ENCODE assay signal across 16 mouse cellular contexts in the genomic region with DNA sequence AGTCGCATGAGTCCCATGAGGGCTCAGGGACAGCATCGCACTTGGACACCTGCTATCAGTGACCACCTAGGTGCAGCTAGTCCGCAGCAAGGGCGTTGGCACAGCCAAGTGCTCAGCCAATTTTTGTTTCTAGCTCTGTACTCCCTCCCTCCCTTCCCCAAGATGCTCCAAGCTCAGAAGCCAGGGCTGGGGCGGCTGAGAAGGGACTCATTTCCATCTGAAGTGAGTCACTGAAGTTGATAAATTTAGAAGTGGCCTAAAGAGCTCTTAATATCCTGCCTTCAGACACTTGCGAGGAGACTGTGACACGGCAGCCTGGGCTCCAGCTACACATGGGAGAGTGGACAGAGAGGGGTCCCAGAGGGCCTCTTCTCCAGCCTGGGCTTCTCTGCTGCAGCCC.
A peak's percentile ranks its signal among the peaks of the same experiment; 100 is the strongest.
DNase-seq lines count a peak whose midpoint lies in the region; TF ChIP-seq lines count a peak whose summit lies in the region.
"Had no signal": no experiment of that assay in that cellular context is flagged by ENCODE, and none has a peak within 500 bp of the region (broad histone marks: within the 10 kb centered on the region; RNA-seq: fewer than 3 reads in every experiment).

No protein-coding gene starts in this region.

- H3K36me3 ChIP-seq in kidney, adult 2 months (ENCODE audit: control insufficient read depth, insufficient read depth, low read length), result no peaks in the 10 kb centered on the region
- H3K36me3 ChIP-seq: embryonic facial prominence, embryonic 12.5 days; forebrain, embryonic 12.5 days; heart, embryonic 13.5 days; hindbrain, embryonic 15.5 days had no signal

- no peak for TF ChIP-seq POLR2A in kidney, adult 2 months (IDR thresholded peaks at IDR 0.05; ENCODE audit: low read depth, low read length)

- H3K4me3 ChIP-seq in layer of hippocampus, adult 2 months, result no peak overlapping the region
- no peak overlapping the region for H3K4me3 ChIP-seq in kidney, adult 2 months (ENCODE audit: insufficient read depth, low read depth, low read length)
- H3K4me3 ChIP-seq: embryonic facial prominence, embryonic 12.5 days; forebrain, embryonic 12.5 days; gastrocnemius, adult 2 months; heart, embryonic 13.5 days; hindbrain, embryonic 15.5 days had no signal

- H3K4me1 ChIP-seq in kidney, adult 2 months (ENCODE audit: control insufficient read depth, insufficient read depth, low read length), result no peaks in the 10 kb centered on the region
- H3K4me1 ChIP-seq: embryonic facial prominence, embryonic 12.5 days; heart, embryonic 13.5 days had no signal

- peak overlapping the region; percentile 33 for H3K27ac ChIP-seq in layer of hippocampus, adult 2 months
- H3K27ac ChIP-seq in kidney, adult 2 months (ENCODE audit: insufficient read depth, low read depth, low read length), result no peak overlapping the region
- H3K27ac ChIP-seq: embryonic facial prominence, embryonic 12.5 days; forebrain, embryonic 12.5 days; gastrocnemius, adult 2 months; heart, embryonic 13.5 days; hindbrain, embryonic 15.5 days had no signal

- 73% methylated on average over 7 of the region's 7 CpGs for WGBS in kidney, adult 2 months

- DNase-seq in layer of hippocampus, adult 2 months (ENCODE audit: low spot score in 2 of 2), result no peak
- DNase-seq in layer of hippocampus, adult 18-20 months (ENCODE audit: low spot score in 2 of 2), result no peak
- peak; percentile 58 to 59 for DNase-seq in right cerebral cortex, adult 2 months (ENCODE audit: low spot score in 2 of 2)
- DNase-seq in right cerebral cortex, postnatal 25 days, result no peak
- peak; percentile 54 to 60 for DNase-seq in left cerebral cortex, adult 9 months (ENCODE audit: low spot score in 2 of 2)
- DNase-seq in telencephalon, adult 2 months (ENCODE audit: low read depth, low spot score), result peak; percentile 81
- no peak for DNase-seq in kidney, adult 2 months
- DNase-seq in heart, adult 9 months (ENCODE audit: low spot score in 2 of 2), result no peak
- DNase-seq: cerebellum, adult 11 months; cerebellum, adult 9-10 months; gastrocnemius, adult 2 months; gastrocnemius, postnatal 25 days had no signal

- no peak for TF ChIP-seq CTCF in layer of hippocampus, adult 2 months (conservative IDR thresholded peaks at IDR 0.05)
- TF ChIP-seq CTCF in kidney, adult 2 months (conservative IDR thresholded peaks at IDR 0.05; ENCODE audit: insufficient read depth, insufficient read length, low read depth, low read length), result no peak

- no peaks in the 10 kb centered on the region for H3K27me3 ChIP-seq in kidney, adult 2 months (replicated peaks; ENCODE audit: control insufficient read depth, insufficient read depth, low read length)
- H3K27me3 ChIP-seq: embryonic facial prominence, embryonic 12.5 days; forebrain, embryonic 12.5 days; hindbrain, embryonic 15.5 days had no signal

Comparison
In these comparisons a context has a peak if more than half of its experiments do, and no peak if none do; other contexts are left out.
1. DNase-seq: peak in right cerebral cortex, adult 2 months (2 of 2), left cerebral cortex, adult 9 months (2 of 2) and telencephalon, adult 2 months (single experiment); none in layer of hippocampus, adult 2 months (0 of 2), layer of hippocampus, adult 18-20 months (0 of 2), right cerebral cortex, postnatal 25 days (single experiment), kidney, adult 2 months (single experiment) and heart, adult 9 months (0 of 2).